Mouse (Mus musculus) thymus, postnatal 25 days (tissue): ENCODE measurements around the gene Fmnl1.

Experiments
- DNase-seq: peaks from one replicate; pipeline ENCODE4 v3.0.0; 2022

Fmnl1 gene

DNA sequence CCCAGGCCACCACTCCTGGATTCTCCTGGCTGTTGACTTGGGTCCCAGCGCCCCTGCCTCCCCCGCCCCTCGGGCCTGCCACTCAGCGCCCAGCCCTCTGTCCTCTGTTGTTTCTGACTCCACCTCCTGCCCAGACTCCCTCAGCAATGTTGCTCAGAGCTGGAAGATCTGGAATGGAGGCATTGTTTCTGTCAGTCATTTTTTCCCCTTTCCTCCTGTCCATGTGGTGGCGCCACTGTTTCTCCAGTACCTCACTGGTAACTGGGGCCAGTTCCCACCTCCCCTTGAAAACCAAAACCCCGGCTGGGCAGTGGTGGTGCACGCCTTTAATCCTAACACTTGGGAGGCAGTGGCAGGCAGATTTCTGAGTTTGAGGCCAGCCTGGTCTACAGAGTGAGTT, 9.5 kb upstream of the Fmnl1 start:
- DNase-seq: peak; percentile 30

DNA sequence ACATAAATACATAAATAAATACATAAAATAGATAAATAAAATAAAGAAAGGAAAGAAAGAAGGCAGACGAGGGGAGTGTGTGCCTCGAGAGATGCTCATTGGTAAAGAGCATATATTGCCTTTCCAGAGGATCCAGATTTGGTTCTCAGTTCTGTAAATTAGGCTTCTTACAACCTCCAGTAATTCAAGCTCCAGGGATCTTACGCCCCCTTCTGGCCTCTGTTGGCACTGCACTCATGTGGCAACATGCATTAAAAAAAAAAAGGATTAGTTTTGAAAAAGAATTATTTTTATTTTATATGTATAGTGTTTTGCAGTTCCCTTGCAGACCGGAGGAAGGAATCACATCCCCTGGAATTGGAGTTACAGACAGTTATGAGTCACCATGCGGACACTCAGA, 8.8 kb upstream of the Fmnl1 start:
- DNase-seq: peak; percentile 42

- peak; percentile 49 for DNase-seq
Observed at GRCm38 (mm10) chr11:103164391-103164790, 6.5 kb upstream of the Fmnl1 start.

DNA sequence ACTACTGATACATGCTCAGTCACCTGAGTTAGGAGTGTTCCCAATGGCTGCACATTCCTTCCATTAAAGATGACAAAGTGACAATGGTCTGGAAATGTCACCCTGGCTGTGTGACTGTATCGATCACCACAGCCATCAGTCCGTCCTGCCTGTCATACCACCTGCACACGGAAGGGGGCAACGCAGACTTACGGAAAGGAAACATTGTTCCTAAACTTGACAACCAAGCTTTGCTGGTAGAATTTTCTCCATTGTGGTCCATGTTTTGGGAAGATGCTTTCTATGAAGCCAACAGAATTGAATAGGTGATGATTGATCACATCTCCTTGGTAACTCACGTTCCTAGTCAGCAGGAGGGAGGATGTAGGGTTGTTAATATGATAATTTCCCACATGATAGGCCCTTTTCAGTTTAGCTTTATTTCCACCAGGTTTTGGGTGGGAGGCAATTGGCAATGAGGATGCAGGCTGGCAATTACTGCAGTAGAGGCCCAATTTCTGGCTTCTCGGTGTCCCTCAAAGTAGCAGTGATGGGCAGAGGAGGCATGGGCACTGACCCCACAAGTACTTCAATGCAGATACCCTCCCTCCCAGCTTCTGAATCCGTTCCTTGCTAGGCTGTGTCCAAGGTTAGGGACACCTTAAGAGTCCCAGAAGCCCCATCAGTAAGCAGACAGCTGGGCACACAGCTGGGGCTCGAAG, 2.1 kb upstream of the Fmnl1 start:
- DNase-seq: peak; percentile 85

DNA sequence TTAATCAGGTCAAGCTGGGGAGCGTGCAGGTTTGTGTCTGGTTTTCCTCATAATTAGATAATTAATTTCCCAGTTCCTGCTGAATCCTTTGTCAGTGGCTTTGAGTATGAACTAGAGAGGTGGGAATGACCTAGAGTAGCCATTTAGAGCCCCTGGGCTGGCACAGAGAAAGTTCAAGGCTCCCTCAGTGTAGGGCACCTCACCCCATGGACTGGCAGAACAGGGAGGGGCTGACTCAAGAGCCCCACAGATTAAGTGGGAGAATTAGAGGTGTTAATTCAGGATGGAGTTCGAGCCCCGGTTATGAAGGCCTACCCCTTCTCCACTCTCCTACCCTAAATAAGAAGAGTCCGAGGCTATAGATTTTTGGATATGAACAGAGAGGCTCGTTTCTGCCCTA, 1.2 kb upstream of the Fmnl1 start:
- no peak for DNase-seq

GRCm38 (mm10) chr11:103170111-103170493, 805 bp upstream of the Fmnl1 start:
- no peak for DNase-seq

DNA sequence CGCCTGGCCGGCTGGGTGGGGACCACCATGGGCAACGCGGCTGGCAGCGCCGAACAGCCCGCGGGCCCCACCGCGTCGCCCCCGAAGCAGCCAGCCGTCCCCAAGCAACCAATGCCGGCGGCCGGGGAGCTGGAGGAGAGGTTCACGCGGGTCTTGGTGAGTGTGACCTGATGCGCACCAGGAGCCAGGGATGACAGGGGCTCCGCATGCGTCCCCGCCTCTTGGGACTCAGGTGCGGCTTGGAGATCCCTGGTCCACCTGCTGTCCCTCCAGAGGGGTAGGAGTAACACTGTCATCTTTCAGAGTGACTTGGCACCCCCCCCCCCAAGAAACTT, 346 bp downstream of the Fmnl1 start:
- DNase-seq: peak; percentile 59

DNA sequence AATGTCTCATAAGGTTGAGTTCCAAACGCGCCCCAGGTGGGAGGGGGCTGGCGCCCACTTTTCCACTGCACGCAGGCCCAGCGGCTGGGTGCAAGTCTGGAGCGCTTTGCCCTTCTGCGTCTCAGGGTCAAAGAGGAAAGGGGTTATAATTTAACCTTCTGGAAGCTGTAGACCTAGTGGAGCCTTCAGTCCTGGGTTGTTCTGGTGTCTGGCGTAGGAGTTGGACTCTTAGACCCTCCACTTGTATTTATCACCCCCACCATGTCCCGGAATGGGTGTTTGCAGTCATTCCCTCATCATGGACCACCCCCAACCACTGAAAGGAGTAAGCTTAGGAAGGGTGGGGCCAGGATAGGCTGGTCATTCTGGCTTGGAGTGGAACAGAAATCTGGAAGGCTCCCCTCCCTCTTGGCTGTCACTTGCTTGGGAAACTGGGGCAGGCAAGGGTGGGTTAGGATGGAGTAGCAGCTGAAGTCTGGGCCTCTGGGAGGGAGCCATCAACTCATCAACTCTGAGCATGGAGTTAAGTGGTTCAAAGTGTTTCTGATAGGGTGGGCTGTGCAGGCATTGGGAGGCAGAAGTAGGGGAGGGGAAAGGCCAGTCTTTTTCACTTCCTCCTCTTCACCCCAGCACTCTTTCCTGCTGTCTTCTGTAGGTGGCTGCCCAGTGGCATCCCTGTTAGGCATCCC, 940 bp downstream of the Fmnl1 start:
- DNase-seq: peak; percentile 56

GRCm38 (mm10) chr11:103172392-103173040, 1.6 kb downstream of the Fmnl1 start:
- peak; percentile 48 for DNase-seq

GRCm38 (mm10) chr11:103173041-103173770, 2.3 kb downstream of the Fmnl1 start:
- DNase-seq: peak; percentile 29

DNA sequence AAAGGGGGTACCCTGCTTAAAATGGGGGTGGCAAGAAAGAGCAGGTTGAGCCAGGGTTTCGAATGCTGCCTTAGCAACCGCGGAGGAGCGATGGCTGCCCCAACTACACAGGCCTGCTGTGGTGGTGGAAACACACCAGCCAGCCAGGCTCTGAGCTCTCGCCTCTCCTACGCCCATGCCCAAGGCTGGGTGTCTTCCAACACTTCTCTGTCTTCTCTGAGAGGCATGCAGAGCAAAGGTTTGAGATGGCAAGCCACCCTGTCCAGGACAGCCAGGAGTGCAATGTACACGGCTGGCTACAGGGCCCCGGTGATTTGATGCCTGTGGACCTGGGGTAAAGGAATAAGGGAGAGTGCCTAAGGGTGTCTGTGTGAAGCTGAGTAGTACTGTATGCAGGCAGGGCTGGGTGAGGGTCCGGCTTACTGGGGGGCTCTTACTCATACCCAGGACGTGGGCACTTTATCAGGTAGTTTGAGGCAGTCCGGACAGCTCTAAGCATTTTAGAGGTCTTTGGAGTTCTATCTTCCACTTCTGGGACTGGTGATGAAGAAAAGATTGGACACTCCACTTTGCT, 3.0 kb downstream of the Fmnl1 start:
- DNase-seq: peak; percentile 62

GRCm38 (mm10) chr11:103174411-103174832, 3.5 kb downstream of the Fmnl1 start:
- DNase-seq: peak; percentile 52

DNA sequence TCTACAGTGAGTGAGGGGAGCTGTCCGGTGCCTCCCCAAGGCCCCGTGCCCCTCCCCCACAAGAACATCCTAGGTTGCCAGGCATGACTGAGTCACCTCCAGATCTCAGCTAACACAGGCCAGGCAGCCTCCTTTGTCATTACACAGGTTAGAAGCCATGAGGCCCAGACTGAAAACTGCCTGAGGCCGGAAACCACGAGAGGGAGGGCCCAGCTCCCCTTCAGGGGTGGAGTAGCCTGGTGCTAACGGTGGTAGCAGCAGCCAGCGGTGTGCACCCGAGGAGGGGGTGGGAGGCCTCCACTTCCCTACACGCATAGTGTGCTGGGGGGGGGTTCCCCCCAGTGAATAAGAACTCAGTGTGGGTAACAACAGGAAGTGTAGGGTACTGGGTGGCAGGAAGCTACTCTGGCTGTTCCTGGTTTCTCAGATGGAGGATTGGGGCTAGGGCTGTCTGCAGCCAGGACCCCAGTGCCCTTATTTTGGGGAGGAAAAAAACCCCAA, 4.0 kb downstream of the Fmnl1 start:
- peak; percentile 93 for DNase-seq

DNA sequence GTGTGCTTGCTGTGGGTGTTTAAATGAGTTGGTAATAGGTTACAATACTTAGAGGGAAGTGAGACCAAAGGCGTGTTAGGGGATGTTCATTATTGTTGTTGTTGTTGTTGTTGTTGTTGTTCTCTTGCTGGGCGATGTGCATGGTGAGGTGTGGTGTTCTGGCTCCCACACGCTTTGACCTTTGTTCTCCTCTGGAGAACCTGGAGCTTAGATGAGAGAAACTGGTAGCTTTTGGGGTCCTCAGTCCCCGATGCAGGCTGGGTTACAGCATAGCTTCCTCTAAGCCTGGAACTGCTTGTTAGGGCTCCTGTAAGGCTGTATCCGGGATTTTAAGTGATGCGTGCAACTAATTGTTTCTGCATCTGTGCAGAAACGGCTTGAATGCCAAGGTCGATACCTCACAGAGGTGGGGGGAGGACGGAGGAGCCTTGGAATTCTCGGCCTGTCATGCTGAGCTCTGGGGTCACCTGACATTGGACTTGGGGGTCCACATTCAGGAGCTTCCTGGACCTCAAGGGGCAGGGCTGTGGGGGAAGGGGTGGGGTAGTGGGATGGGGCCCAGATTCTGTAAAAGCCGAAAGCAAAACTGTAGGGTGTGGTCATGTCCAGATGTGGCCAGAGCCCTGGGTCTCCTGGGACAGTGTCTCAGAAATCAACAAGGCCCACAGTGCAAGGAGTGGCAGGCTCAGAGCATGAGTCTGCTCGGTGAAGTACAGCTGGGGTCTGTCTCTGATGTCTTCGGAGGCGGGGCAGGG, 5.0 kb downstream of the Fmnl1 start:
- peak; percentile 36 for DNase-seq

GRCm38 (mm10) chr11:103176510-103176909, 5.6 kb downstream of the Fmnl1 start:
- no peak for DNase-seq

- DNase-seq: no peak
Observed at GRCm38 (mm10) chr11:103177216-103177615, 6.3 kb downstream of the Fmnl1 start.

DNA sequence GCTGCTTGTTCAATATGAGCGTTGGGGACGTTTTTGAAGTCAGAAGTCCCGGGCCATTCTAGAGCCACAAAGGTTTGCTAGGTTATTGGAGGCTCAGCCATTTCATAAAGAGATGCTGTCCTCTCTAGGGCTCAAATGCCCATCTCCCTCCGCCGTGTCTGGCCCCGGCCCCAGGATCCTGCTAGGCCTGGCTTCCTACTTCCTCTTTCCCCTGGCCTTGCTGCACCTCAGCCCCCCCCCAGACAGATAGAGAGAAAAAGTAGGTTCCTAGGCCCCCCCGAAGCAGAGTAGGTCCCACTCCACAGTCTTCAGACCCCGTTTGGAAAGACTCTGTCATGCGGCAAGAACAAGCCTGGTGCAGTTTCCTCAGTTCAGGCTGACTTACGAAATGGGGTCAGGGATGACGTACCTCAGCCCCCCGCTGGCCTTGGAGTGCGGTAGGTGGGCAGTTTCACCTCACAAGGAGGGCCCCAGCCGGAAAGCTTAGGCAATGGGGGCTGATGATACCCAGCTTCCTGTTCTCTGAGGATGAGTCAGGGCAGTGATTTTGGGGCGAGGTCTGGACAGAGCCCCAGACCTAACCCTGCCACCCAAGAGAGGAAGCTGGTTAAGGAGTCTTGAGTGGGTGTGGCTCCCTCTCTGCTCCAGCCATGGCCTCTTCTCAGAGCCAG, 7.0 kb downstream of the Fmnl1 start:
- DNase-seq: no peak

GRCm38 (mm10) chr11:103178748-103179147, 7.8 kb downstream of the Fmnl1 start:
- DNase-seq: no peak

DNA sequence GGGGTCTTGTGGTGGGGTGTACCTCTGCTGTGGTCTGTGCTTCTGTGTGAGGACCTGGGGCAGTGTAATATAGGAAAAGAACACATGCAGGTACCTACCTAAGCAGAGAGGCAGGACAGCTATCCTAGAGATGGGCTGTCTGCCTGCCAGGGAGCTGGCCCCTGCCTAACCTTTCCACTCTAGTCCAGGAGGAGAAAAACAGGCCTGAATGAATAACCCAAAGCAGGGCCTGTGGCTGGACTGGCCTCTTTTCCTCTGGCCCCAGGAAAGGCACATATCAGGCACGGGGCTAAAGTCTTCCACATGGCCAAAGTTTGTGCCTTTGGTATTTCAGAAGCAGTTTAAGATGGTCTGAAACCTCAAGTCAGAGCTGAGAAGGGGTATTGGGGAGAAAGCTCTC, 9.5 kb downstream of the Fmnl1 start:
- no peak for DNase-seq

GRCm38 (mm10) chr11:103181349-103181748, 10.4 kb downstream of the Fmnl1 start:
- DNase-seq: no peak

GRCm38 (mm10) chr11:103181911-103182310, 11.0 kb downstream of the Fmnl1 start:
- DNase-seq: no peak

DNA sequence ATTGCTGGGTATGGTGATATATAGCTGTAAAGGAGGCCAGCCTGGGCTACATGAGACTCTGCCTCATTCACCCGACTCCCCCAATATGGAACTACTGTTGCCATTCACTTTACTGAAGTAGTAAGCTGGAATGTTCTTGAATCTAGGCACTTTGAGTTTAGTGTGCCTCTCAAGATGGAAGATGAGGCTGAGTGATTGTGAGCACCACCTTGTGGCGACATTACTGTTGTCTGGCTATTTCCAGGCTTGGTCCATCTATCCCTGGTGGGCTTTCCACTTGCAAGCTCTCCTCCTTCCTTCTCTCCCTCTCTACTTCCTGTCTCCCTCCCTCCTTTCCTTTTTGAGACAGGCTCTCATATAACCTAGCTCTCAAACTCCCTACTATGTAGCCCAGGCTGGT, 14.0 kb downstream of the Fmnl1 start:
- peak; percentile 66 for DNase-seq
